Mouse (Mus musculus): ENCODE measurements around the gene Plin3. TPM values are rescaled to one million over a fixed set of nuclear protein-coding genes. Genes with fewer than 3 reads are reported as not detected.

Gene Plin3
- polyA plus RNA-seq (2012; ENCODE audit: low replicate concordance) = 8.5 and 12.1 TPM in 2 replicates

DNA sequence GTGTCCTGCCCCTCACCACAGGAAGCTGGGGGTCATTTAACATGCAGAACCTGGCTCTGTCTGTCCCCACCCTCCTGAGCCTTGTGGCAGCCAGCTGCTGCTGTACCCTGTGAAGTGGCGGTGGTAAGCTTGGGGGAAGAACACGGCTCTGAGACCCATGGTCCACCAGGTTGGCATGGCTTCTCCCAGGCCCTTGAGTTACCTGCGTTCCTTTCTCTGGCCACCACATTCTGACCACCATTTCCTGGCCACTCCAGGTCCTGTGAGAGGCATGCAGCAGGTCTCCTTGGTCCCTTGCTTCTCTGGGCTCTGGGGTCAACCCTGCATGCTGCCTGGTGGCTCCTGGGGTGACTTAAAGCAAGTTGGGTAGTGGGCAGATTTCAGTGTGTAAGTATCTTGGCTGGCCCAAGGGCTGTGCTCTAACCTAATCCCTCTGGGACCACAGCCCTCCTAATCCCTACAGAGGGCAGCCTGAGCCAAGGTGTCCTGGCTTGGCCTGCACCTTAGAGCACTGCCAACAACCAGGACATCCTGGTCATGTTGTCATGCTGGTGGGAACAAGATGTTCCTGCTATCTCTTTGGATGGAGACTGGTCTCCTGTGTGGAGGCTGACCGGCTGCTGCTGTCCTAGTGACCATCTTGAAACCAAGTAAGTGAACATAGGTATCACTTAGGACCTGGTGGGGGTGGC lies at the start of gene Plin3:
Gene Plin3, minus strand, starts transcription at position 343 of the 692 bp plus-strand sequence.

DNA sequence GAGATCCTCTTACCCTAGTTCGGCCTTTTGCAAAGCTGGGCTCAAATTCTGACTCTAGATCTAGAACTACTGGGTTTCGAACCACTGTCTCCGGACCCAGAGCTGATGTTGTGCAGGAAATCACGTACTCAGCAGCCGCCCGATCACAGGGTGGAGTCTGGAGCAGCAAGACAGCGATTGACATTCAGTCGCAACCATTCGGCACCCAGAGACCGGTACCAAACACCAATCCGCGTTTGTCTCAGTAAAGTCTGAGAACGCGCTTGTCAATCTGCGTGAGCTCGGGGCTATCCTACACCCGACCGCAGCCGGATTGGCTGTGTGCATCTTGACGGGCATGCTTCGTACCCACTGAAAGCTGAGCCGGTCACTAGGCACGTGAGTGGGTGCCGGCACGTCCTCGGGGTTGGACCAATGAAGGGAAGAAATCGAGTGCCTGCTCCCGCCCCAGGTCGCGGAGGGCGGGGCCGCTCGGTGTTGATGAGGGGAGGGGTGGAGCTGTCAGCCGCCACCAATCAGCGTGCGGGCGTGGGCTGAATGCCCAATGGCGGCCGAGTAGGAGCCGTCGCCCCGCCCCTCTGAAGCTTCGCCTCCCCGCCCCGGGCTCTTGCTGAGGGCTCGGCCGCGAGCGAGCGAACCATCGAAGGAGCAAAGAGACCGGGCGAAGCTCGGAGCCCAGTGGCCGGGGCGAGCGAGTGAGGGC lies 32.9 kb upstream of the Plin3 start, which contains the start of gene Kdm4b:
Gene Kdm4b, plus strand, starts transcription at position 613 of the 703 bp plus-strand sequence.

DNA sequence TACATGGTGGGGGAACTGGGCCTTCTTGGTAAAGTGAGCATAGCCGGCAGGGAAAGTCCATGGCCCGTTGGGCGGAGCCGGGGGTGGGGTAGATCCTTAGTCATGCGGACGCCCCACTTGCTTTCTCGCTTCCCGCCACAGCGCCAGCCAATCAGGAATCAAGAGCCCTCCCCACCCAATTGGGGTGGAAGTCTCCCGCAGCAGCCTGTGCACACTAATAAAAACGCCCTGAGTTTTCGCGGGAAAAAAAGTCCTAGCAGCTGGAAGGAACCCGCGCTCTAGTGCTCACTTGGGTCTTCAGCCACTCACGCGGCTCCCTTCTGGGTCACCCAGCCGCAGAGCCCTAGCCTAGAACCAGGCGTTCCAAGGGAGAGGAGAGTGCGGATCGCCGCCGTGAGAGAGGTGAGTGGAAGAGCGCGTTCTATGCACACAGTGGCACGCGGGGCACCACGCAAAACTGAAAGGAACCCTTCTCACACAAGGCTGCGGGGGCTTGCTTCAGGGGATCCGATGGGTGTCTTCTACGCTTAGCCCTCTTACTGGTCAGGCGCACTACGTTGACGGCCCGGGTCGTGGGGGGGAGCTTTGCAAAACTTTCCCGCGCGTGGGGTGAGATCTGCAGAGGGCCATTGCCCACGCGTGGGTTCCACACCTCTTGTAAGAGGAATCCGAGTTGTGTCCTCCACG lies 10.6 kb upstream of the Plin3 start, which contains the start of gene Uhrf1:
Gene Uhrf1, plus strand, starts transcription at position 162 of the 687 bp plus-strand sequence.

DNA sequence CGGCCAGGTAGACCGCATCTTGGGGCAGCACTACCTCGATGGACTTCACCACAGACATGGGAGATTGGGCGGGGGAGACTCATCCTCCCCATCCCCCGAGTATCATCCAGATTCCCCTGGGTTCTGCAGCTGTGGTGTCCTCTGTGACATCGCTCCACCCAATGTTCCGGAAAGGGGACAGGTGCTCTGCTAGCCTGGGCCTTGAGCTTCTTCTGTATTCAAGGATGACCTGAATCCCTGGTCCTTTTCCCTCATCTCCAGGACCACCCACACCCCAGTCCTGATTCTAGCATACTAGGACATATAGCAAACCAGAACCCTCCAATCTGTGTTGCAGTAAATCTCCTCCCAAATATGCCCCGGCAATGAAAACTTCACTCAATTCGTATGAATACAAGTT lies 7.5 kb upstream of the Plin3 start, which contains the start of gene Arrdc5:
Gene Arrdc5, minus strand, starts transcription at position 101 of the 400 bp plus-strand sequence.

DNA sequence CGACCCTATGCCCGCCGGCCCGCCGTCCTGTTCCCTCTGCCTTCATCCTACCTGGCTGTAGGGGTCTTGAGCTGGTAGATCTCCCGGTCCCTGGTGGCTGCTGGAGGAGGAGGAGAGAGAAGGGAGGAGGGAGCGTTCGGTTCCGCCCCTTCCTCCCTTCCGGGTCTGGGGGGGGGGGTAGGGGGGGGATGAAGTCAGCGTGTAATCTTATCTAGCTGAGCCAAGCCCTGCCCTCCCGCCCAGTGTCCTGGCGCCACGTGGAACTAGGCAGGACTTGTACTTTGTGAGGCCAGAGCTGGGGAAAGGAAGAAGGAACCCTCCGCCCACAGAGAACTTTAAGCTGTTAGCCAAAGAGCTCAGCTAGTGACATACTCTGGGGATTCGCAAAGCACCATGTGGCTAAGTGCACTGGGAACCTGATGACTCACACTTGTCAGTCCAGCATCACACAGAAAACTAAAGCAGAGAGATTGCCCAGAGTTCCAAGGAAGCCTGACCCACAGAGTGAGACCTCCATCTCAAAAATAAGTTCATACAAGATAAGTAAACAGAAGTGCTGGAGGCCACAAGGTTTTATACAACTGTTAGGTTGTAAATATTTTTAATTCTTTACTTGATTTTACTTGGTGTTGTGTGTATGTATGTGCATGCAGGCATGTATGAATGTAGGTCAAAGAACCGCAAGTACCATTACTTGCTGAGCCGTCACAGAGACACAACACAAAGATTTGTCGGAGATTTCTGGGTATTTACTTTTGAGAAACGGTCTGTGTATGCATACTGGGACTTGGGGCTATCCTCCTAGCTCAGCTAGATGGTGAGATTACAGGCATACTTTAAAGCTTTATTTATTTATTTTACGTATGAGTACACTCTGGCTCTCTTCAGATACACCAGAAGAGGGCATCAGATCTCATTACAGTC lies 15.8 kb downstream of the Plin3 start, which contains the start of gene Ticam1:
Gene Ticam1, minus strand, starts transcription at position 144 of the 924 bp plus-strand sequence.

DNA sequence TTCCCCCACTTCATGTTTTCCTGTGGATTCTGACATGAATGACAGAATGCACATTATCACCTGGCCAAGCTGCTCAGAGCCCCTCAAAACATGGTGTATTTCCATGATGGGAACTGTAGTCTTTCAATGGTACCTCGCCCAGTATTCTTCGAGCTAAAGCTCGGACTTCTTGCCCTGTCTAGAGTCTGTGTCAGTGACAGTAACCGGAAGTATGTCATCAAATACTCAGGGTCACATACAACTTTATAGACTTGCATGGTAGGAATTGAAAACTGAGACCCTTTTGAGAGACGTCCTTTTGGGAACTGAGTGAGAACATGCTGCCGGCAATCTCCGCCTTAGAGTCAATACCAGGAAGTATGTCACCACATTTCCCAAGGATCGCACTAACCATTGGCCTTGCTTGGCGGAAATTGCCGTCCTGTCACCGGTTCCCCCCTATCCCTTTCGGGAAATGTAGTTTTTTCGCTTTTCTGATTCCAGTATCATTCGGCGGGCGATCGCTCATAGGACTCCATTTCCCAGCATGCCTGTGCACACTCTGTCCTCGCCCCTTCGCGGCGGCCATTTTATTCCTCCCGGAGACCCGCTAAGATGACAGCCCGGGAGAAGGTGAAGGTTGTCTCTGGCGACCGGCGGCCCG lies 36.3 kb downstream of the Plin3 start, which contains the start of gene Fem1a:
Gene Fem1a, plus strand, starts transcription at position 572 of the 643 bp plus-strand sequence.

Other genes starting within 250 kb of the Plin3 start
- gene Ubxn6, start 217.8 kb downstream of the Plin3 start, polyA plus RNA-seq (2012; ENCODE audit: low replicate concordance) = 34.3 and 40.9 TPM in 2 replicates
- 103 and 249 TPM in 2 replicates for gene Hdgfl2, start 213.2 kb downstream of the Plin3 start, polyA plus RNA-seq (2012; ENCODE audit: low replicate concordance)
- not detected in 2 replicates for gene Plin4, start 183.1 kb downstream of the Plin3 start, polyA plus RNA-seq (2012; ENCODE audit: low replicate concordance)
- 0.19 TPM in 1 of 2 replicates, not detected in the other for gene Plin5, start 175.3 kb downstream of the Plin3 start, polyA plus RNA-seq (2012; ENCODE audit: low replicate concordance)
- gene Lrg1, start 170.9 kb downstream of the Plin3 start, polyA plus RNA-seq (2012; ENCODE audit: low replicate concordance) = 52.9 and 55.2 TPM in 2 replicates
- 6.4 and 7.7 TPM in 2 replicates for gene Sema6b, start 152.5 kb downstream of the Plin3 start, polyA plus RNA-seq (2012; ENCODE audit: low replicate concordance)
- 1.6 and 2.5 TPM in 2 replicates for gene Tnfaip8l1, start 130.4 kb downstream of the Plin3 start, polyA plus RNA-seq (2012; ENCODE audit: low replicate concordance)
- gene Mydgf, start 109.0 kb downstream of the Plin3 start, polyA plus RNA-seq (2012; ENCODE audit: low replicate concordance) = 15.6 and 36.0 TPM in 2 replicates
- 45.8 and 114 TPM in 2 replicates for gene Dpp9, start 74.0 kb downstream of the Plin3 start, polyA plus RNA-seq (2012; ENCODE audit: low replicate concordance)
- gene Fem1a, start 36.1 kb downstream of the Plin3 start, polyA plus RNA-seq (2012; ENCODE audit: low replicate concordance) = 16.0 and 29.3 TPM in 2 replicates
- gene Ticam1, start 16.1 kb downstream of the Plin3 start, polyA plus RNA-seq (2012; ENCODE audit: low replicate concordance) = 20.8 and 31.5 TPM in 2 replicates
- not detected in 2 replicates for gene Arrdc5, start 7.4 kb upstream of the Plin3 start, polyA plus RNA-seq (2012; ENCODE audit: low replicate concordance)
- 42.3 and 96.8 TPM in 2 replicates for gene Uhrf1, start 10.4 kb upstream of the Plin3 start, polyA plus RNA-seq (2012; ENCODE audit: low replicate concordance)
- gene Kdm4b, start 33.2 kb upstream of the Plin3 start, polyA plus RNA-seq (2012; ENCODE audit: low replicate concordance) = 24.5 and 26.9 TPM in 2 replicates
- 11.4 and 29.3 TPM in 2 replicates for gene Ptprs, start 183.6 kb upstream of the Plin3 start, polyA plus RNA-seq (2012; ENCODE audit: low replicate concordance)
- not detected in 2 replicates for gene Znrf4, start 219.6 kb upstream of the Plin3 start, polyA plus RNA-seq (2012; ENCODE audit: low replicate concordance)